Mouse (Mus musculus) liver, embryonic 14 days (tissue): Measurements from ENCODE around the gene Gm17174. TPM values are rescaled to one million over a fixed set of nuclear protein-coding genes. Genes with fewer than 3 reads are reported as not detected.

Experiments
- polyA plus RNA-seq: library from polyadenylated mRNA; depleted of rRNA; stranded (reverse); fragments of >200 nt; gene quantifications from 2 replicates; pipeline ENCODE4 v1.2.3, GENCODE M21; 2012; rRNA removed

Gm17174 gene
- polyA plus RNA-seq = not detected in 2 replicates

GRCm38 (mm10) chr14:51592039-51592438, at the start of gene Gm17174:
Gene Gm17174, minus strand, starts transcription at chr14:51592139.

DNA sequence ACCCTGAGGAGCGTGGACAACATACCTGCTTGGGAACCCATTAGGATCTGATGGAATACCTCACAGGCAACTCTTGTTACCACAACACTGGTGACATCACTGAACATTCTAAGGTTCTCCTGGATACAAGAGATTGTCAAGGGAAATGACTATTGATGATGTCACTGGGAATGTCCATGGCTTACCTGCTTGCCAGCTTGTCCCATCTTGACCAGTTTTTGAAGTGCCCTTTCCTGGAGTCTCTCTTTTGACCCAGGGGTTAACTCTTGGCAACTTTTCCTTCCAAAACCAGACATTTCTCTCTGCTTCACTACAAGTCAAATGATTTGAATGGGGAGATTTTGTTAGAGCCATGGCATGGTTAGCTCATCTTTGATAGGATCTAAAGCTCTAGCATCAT, 43.6 kb upstream of the Gm17174 start, which contains the start of gene Gm4181:
Gene Gm4181 (minus strand): TSS at position 101 of the 400 bp plus-strand sequence.

DNA sequence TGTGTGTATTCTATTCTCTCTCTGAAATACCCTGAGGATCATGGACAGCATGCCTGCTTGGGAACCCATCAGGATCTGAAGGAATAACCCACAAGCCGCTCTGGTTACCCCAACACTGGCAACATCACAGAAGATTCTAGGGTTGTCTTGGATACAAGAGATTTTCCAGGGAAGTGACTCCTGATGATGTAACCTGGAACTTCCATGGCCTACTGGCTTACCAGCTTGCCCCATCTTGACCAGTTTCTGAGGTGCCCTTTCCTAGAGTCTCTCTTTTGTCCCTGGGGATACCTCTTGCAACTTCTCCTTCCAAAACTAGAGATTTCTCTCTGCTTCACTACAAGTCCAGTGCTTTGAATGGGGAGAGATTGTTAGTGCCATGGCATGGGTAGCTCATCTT, 19.3 kb upstream of the Gm17174 start, which contains the start of gene Gm17078:
Gene Gm17078 (minus strand): TSS at position 101 of the 400 bp plus-strand sequence.

DNA sequence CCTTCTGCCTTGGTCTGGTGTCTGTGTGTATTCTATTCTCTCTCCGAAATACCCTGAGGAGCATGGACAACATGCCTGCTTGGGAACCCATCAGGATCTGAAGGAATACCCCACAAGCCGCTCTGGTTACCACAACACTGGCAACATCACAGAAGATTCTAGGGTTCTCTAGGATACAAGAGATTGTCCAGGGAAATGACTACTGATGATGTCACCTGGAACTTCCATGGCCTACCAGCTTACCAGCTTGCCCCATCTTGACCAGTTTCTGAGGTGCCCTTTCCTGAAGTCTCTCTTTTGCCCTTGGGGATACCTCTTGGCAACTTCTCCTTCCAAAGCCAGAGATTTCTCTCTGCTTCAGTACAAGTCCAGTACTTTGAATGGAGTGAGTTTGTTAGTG, 18.0 kb downstream of the Gm17174 start, which contains the start of gene Gm17175:
Gene Gm17175 (minus strand): TSS at position 101 of the 400 bp plus-strand sequence.

GRCm38 (mm10) chr14:51552490-51552889, 39.4 kb downstream of the Gm17174 start, which contains the start of gene Gm5622:
Gene Gm5622, plus strand, starts transcription at chr14:51552790.

Other genes with a start within 250 kb of the Gm17174 start
- not detected in 2 replicates for gene Gm7247, start 230.4 kb downstream of the Gm17174 start, polyA plus RNA-seq
- not detected in 2 replicates for gene Vmn2r88, start 181.3 kb downstream of the Gm17174 start, polyA plus RNA-seq
- not detected in 2 replicates for gene Vmn2r89, start 140.3 kb downstream of the Gm17174 start, polyA plus RNA-seq
- gene Gm5622, start 39.3 kb downstream of the Gm17174 start, polyA plus RNA-seq = 0.05 and 0.06 TPM in 2 replicates
- gene Gm17175, start 18.1 kb downstream of the Gm17174 start, polyA plus RNA-seq = not detected in 2 replicates
- not detected in 2 replicates for gene Gm17078, start 19.2 kb upstream of the Gm17174 start, polyA plus RNA-seq
- gene Gm4181, start 43.5 kb upstream of the Gm17174 start, polyA plus RNA-seq = not detected in 2 replicates
- not detected in 2 replicates for gene Gm17079, start 103.3 kb upstream of the Gm17174 start, polyA plus RNA-seq
- gene Gm5800, start 125.0 kb upstream of the Gm17174 start, polyA plus RNA-seq = not detected in 2 replicates
- gene Ang4, start 181.5 kb upstream of the Gm17174 start, polyA plus RNA-seq = not detected in 2 replicates
- gene AY358078, start 207.9 kb upstream of the Gm17174 start, polyA plus RNA-seq = not detected in 2 replicates